17 mouse cellular contexts compared by ENCODE assay signal in genomic region chr12:49992501-49993079, GRCm38 (mm10).
DNase-seq lines count a peak whose midpoint lies in the region; ATAC-seq and TF ChIP-seq lines count a peak whose summit lies in the region.
"Had no signal": no experiment of that assay in that cellular context is flagged by ENCODE, and none has a peak within 500 bp of the region (broad histone marks: within the 10 kb centered on the region; RNA-seq: fewer than 3 reads in every experiment).

No protein-coding gene starts in this region.

- no peaks in the 10 kb centered on the region for H3K4me1 ChIP-seq in forebrain, embryonic 14.5 days (ENCODE audit: control insufficient read depth, insufficient read depth, low read length)
- no peaks in the 10 kb centered on the region for H3K4me1 ChIP-seq in forebrain, embryonic 12.5 days
- H3K4me1 ChIP-seq in heart, embryonic 11.5 days (ENCODE audit: control insufficient read depth, insufficient read depth, low read length), result no peaks in the 10 kb centered on the region
- H3K4me1 ChIP-seq: limb, embryonic 10.5 days; liver, embryonic 12.5 days; lung, embryonic 15.5 days had no signal

- TF ChIP-seq POLR2A in brain, embryonic 14.5 days (IDR thresholded peaks at IDR 0.05; ENCODE audit: borderline replicate concordance, extremely low read depth, insufficient read depth, insufficient read length, poor library complexity, severe bottlenecking), result no peak

- H3K4me2 ChIP-seq in forebrain, embryonic 14.5 days (ENCODE audit: low read length), result no peak overlapping the region
- no peak overlapping the region for H3K4me2 ChIP-seq in forebrain, embryonic 12.5 days
- H3K4me2 ChIP-seq in heart, embryonic 11.5 days, result no peak overlapping the region
- H3K4me2 ChIP-seq: liver, embryonic 12.5 days; lung, embryonic 15.5 days; neural tube, embryonic 15.5 days had no signal

- TF ChIP-seq CTCF in brain, embryonic 14.5 days (IDR thresholded peaks at IDR 0.05; ENCODE audit: borderline replicate concordance, extremely low read depth, insufficient read depth, insufficient read length), result no peak

- no peak for ATAC-seq in forebrain, embryonic 14.5 days
- no peak for ATAC-seq in forebrain, embryonic 12.5 days (ENCODE audit: low FRiP score)
- ATAC-seq in heart, embryonic 11.5 days (replicated peaks; ENCODE audit: insufficient number of reproducible peaks, low FRiP score, low TSS enrichment), result no peak
- ATAC-seq: inflammation-experienced regulatory T-cells, adult 6 months; liver, embryonic 12.5 days; Patski had no signal

- WGBS in forebrain, embryonic 14.5 days, result 68% methylated on average over 7 of the region's 7 CpGs
- WGBS in forebrain, embryonic 12.5 days, result 74% methylated on average over 7 of the region's 7 CpGs
- WGBS in heart, embryonic 11.5 days (ENCODE audit: insufficient replicate concordance), result 71% methylated on average over 7 of the region's 7 CpGs

- no peaks in the 10 kb centered on the region for H3K9me3 ChIP-seq in forebrain, embryonic 14.5 days (replicated peaks; ENCODE audit: control insufficient read depth, low read length)
- H3K9me3 ChIP-seq in forebrain, embryonic 12.5 days, result no peaks in the 10 kb centered on the region
- H3K9me3 ChIP-seq in heart, embryonic 11.5 days (replicated peaks; ENCODE audit: control insufficient read depth, low read length), result no peaks in the 10 kb centered on the region
- H3K9me3 ChIP-seq: limb, embryonic 10.5 days; liver, embryonic 12.5 days; lung, embryonic 15.5 days; neural tube, embryonic 15.5 days had no signal

- H3K27ac ChIP-seq in forebrain, embryonic 14.5 days (ENCODE audit: low read depth, low read length), result no peak overlapping the region
- H3K27ac ChIP-seq in forebrain, embryonic 12.5 days, result no peak overlapping the region
- no peak overlapping the region for H3K27ac ChIP-seq in heart, embryonic 11.5 days (ENCODE audit: low read depth, low read length)
- H3K27ac ChIP-seq: gastrocnemius, adult 2 months; heart, adult 2 months; limb, embryonic 10.5 days; liver, embryonic 12.5 days; lung, embryonic 15.5 days; neural tube, embryonic 15.5 days had no signal

- no peak overlapping the region for H3K4me3 ChIP-seq in forebrain, embryonic 14.5 days (ENCODE audit: low read depth, low read length)
- no peak overlapping the region for H3K4me3 ChIP-seq in forebrain, embryonic 12.5 days (replicated peaks)
- no peak overlapping the region for H3K4me3 ChIP-seq in heart, embryonic 11.5 days (ENCODE audit: low read depth, low read length)
- H3K4me3 ChIP-seq: gastrocnemius, adult 2 months; heart, adult 2 months; limb, embryonic 10.5 days; liver, embryonic 12.5 days; lung, embryonic 15.5 days; neural tube, embryonic 15.5 days had no signal

- H3K9ac ChIP-seq in forebrain, embryonic 14.5 days (ENCODE audit: low read length), result no peak overlapping the region
- no peak overlapping the region for H3K9ac ChIP-seq in forebrain, embryonic 12.5 days
- H3K9ac ChIP-seq in heart, embryonic 11.5 days (ENCODE audit: low read depth, low read length), result no peak overlapping the region
- H3K9ac ChIP-seq: liver, embryonic 12.5 days; lung, embryonic 15.5 days; neural tube, embryonic 15.5 days had no signal

- intact Hi-C loops in left cerebral cortex, postnatal 36 days (cut with DNase I), result no loop called here
- intact Hi-C loops in left cerebral cortex, postnatal 14 days (cut with DNase I), result no loop called here

- no peaks in the 10 kb centered on the region for H3K36me3 ChIP-seq in forebrain, embryonic 14.5 days (ENCODE audit: control insufficient read depth, insufficient read depth, low read length)
- H3K36me3 ChIP-seq in forebrain, embryonic 12.5 days (replicated peaks), result no peaks in the 10 kb centered on the region
- no peaks in the 10 kb centered on the region for H3K36me3 ChIP-seq in heart, embryonic 11.5 days (ENCODE audit: control insufficient read depth, insufficient read depth, low read length)
- H3K36me3 ChIP-seq: limb, embryonic 10.5 days; liver, embryonic 12.5 days; lung, embryonic 15.5 days; neural tube, embryonic 15.5 days had no signal

- peak; percentile 19 for DNase-seq in forebrain, embryonic 14.5 days (ENCODE audit: low spot score)
- peak; percentile 17 for DNase-seq in left cerebral cortex, adult 11 months (ENCODE audit: low spot score)
- no peak for DNase-seq in left cerebral cortex, postnatal 36 days (ENCODE audit: low spot score in 2 of 2)
- DNase-seq in brain, embryonic 14.5 days (ENCODE audit: low read depth), result peak; percentile 52
- peak; percentile 26 to 37 for DNase-seq in left cerebral cortex, postnatal 14 days (ENCODE audit: low spot score in 2 of 2)
- DNase-seq in kidney, adult 11 months, result no peak
- DNase-seq: cerebellum, adult 11-12 months; gastrocnemius, adult 2 months; heart, adult 2 months had no signal

- no peaks in the 10 kb centered on the region for H3K27me3 ChIP-seq in forebrain, embryonic 14.5 days (replicated peaks; ENCODE audit: control insufficient read depth, insufficient read depth, low read length)
- no peaks in the 10 kb centered on the region for H3K27me3 ChIP-seq in forebrain, embryonic 12.5 days
- no peaks in the 10 kb centered on the region for H3K27me3 ChIP-seq in heart, embryonic 11.5 days (ENCODE audit: control insufficient read depth, insufficient read depth, low read length)
- H3K27me3 ChIP-seq: liver, embryonic 12.5 days; lung, embryonic 15.5 days; neural tube, embryonic 15.5 days; Patski had no signal

Comparison
In these comparisons a context has a peak if more than half of its experiments do, and no peak if none do; other contexts are left out.
1. DNase-seq: peak in forebrain, embryonic 14.5 days (single experiment), left cerebral cortex, adult 11 months (single experiment), brain, embryonic 14.5 days (single experiment) and left cerebral cortex, postnatal 14 days (2 of 2); none in left cerebral cortex, postnatal 36 days (0 of 2) and kidney, adult 11 months (single experiment).